Mouse (Mus musculus): ENCODE results near the gene Lrrc3b.
A peak's percentile ranks its signal among the peaks of the same experiment; 100 is the strongest.

The Lrrc3b gene

GRCm38 (mm10) chr14:15438485-15439157, at the start of gene Lrrc3b:
Gene Lrrc3b (minus strand): TSS chr14:15438987.
- DNase-seq (ENCODE audit: low read depth, low spot score) = peak; percentile 79

DNA sequence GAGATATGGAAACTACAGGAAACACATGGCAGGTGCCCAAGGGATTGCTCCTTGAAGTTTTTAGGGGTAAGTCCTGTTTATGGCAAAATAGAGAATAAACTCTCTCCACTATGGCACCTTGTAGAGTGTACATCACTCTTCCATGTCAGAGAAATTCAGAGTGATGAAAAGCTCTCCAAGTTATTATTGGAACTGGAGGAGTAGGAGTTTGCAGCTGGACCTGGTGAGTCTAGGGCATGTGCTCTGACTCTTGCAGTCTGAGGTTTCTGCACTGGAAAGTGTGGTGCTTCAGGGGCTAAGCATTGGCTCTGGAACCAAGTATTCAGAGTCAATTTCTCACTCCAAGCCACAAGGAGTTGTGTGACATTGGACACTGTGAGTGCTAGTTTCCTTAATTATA, 38.9 kb upstream of the Lrrc3b start:
- DNase-seq (ENCODE audit: low read depth, low spot score) = no peak

DNA sequence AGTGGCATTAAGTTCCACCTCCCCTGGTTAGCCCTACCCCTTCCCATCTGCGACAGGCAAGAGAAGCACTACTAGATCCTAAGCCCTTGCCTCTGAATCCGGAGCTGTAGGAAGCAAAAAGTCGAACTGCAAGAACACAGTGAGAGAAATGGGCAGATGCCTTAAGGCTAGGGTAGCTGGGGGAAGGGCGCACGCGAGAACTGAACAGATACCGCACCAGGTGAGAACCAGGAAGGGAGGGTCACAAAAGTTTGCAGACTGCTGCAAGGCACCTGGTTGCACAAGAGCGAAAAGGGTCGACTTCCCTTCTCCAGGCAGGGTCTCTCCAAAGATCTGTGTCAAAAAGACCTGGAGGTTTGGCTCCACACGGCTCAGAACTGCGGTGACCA, 697 bp downstream of the Lrrc3b start:
- DNase-seq (ENCODE audit: low read depth, low spot score) = peak; percentile 34

DNA sequence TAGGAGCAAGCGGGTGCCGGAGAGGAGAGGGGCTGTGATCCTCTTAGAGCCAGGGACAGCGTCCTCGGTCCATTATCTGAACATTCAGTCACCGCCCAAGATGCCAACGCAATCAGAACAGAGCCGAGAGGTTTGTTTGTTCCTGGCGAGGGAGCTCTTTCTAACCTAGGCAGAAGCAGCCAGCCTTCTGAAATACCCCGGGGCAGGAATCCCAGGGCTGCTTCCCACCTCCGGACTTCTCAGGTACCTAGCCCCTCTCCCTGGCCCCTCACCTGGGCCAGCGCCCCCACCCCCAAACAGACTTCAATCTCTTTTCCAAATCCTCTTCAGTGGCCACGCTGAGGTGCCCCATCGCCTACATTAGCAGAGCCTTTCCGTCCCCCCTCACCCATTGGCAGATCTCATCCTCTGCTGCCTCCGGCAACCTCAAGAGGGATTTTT, 1.3 kb downstream of the Lrrc3b start:
- DNase-seq (ENCODE audit: low read depth, low spot score) = no peak

GRCm38 (mm10) chr14:15437046-15437445, 1.7 kb downstream of the Lrrc3b start:
- DNase-seq (ENCODE audit: low read depth, low spot score) = no peak

DNA sequence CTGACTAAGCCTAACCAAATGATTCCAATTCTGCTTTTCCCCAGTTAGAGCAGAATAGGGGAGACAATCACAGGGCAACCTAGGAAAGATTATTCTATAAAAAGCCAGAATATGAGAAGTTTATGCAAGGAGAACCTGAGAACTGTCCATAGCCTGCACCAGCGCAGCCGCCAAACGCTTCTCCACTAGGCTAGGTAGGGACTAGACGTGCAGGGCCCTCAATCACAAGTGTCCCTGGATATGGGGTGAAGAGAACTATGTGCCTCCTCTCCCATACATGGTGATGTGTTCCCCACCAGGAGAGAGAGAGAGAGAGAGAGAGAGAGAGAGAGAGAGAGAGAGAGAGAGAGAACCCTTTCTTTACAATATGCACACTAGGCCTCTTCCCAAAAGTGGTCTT, 2.2 kb downstream of the Lrrc3b start:
- no peak for DNase-seq (ENCODE audit: low read depth, low spot score)

GRCm38 (mm10) chr14:15432396-15432795, 6.4 kb downstream of the Lrrc3b start:
- DNase-seq (ENCODE audit: low read depth, low spot score) = no peak

GRCm38 (mm10) chr14:15421624-15422023, 17.2 kb downstream of the Lrrc3b start:
- no peak for DNase-seq (ENCODE audit: low read depth, low spot score)

GRCm38 (mm10) chr14:15410686-15411534, 27.9 kb downstream of the Lrrc3b start:
- peak; percentile 78 for DNase-seq (ENCODE audit: low read depth, low spot score)

GRCm38 (mm10) chr14:15385536-15385935, 53.3 kb downstream of the Lrrc3b start:
- DNase-seq (ENCODE audit: low read depth, low spot score) = no peak

GRCm38 (mm10) chr14:15384972-15385371, 53.8 kb downstream of the Lrrc3b start:
- no peak for DNase-seq (ENCODE audit: low read depth, low spot score)

DNA sequence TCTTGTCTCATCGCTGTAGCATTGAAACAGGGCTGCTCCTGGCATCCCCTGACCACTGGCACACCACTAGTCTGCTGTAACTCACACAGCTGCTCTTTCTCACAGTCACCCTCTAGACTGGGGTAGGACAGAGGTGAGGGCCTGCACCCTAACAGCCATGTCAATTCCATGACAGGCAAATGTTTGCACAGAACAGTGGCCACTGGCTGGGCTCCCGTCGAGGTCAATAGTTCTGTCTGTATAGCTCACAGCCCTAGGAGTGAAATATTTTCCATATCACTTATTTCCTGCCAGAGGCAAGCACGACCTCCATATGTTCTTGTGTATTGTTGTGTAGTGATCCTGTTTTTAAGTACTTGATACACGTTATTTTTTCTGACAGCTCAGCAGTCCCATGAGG, 54.3 kb downstream of the Lrrc3b start:
- DNase-seq (ENCODE audit: low read depth, low spot score) = no peak

DNA sequence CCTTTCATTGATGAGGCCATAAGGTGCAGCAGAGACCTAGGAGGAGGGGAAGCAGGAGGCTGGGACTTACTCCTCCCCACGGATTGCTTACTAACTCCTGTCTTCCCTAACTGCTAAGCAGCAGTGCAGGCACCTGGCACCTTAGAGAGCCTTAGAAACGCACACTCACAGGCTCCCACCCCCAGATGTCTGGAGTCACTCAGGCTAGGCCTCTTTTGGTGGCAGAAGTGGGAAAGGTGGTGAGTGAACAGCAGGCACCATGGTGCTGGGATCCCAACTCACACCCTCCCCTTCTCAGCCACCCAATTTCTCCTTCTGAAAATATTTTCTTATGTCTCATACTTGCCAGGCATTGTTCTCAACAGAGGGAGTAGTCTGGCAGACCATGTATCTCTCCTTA, 55.7 kb downstream of the Lrrc3b start:
- no peak for DNase-seq (ENCODE audit: low read depth, low spot score)

DNA sequence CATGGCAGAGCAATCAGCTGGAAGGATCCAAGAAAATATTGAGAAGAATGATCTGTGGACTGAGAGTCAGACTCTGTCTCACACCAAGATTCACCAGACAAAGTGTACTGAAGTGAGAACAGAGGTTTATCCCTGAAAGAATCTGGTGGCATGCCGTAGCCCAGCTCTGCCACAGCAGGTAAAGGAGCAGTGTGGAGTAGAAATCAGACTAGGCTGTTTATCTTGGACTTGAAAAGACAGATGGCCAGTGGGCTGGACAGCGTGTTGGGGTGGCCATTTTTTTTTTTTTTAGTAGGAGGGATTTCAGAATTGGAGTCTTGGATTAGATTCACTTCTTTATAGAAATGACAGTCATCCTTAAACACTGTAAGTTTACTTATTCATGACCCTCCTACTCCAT, 61.4 kb downstream of the Lrrc3b start:
- DNase-seq (ENCODE audit: low read depth, low spot score) = no peak

DNA sequence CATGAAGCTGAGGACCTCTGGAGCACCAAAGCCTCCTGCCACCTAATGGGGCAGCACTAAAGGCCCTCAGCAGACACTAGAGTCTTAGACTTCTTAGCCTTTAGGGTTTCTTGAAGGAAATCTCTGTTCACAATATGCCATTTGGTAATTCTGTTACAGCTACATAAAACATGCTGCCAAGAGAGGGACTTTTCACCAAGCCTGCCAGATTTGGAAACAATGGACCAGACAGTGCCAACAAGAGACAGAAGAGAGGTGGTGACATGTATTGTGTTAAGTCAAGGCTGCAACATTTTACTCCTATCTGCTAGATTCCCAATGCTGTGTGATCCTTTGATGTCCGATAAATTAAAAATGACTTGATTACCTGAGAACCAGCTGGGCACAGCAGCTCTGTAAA, 62.0 kb downstream of the Lrrc3b start:
- no peak for DNase-seq (ENCODE audit: low read depth, low spot score)

DNA sequence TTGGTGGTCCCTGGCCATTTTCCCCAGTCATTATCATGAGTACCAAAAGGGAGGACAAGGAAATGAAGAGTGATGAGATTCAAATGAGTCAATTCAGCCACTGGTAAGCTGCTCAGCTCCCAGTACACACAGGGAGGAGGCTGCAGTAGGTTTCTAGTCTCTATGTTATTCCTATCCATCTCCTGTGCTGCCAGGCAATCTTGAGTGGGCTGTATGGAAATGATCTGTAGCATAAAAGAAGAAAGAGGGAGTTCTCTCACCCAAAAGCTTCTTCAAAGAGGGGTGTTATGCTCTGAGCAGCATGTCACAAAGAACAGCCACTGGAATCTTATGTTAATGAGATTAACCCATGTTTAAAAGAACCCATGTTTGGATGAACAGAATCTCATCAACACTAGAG, 64.5 kb downstream of the Lrrc3b start:
- DNase-seq (ENCODE audit: low read depth, low spot score) = no peak

DNA sequence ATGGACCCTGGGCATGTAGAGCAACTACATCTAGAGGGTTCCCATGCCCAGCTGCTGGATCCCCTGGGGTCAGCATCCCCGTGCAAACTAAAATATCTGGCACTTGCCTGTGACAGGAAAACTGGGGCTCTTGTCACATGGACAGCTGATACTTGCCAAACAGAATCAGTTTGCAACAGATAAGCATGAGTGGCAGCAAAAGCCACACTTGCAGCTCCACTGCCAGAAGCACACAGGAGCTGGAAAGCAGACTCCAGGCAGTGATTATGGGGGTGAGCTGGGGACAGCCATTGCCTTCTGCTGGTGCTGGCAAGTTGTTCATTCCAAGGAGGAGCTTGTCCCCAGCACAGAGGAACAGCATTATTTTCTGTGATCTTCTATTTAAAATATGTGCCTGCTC, 65.8 kb downstream of the Lrrc3b start:
- no peak for DNase-seq (ENCODE audit: low read depth, low spot score)

GRCm38 (mm10) chr14:15365045-15365444, 73.7 kb downstream of the Lrrc3b start:
- no peak for DNase-seq (ENCODE audit: low read depth, low spot score)

GRCm38 (mm10) chr14:15359893-15360292, 78.9 kb downstream of the Lrrc3b start:
- no peak for DNase-seq (ENCODE audit: low read depth, low spot score)

DNA sequence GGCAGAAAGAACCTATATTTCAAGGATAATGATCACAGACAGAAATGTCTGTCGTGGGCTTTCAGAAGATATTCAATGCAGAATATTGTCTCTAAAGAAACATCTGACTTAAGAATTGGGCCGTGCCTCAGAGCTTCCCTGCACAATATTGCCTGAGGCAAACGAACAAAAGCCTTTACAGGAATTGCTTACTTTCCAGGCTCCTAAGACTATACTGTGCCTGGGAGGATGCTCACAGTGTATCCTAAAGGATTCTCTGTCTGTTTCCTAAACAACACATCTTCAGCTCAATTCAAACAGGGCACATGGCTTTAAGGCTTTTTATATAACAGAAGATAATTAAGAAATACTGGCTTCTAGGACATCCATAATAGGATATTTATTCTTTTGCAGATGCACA, 79.7 kb downstream of the Lrrc3b start:
- no peak for DNase-seq (ENCODE audit: low read depth, low spot score)

DNA sequence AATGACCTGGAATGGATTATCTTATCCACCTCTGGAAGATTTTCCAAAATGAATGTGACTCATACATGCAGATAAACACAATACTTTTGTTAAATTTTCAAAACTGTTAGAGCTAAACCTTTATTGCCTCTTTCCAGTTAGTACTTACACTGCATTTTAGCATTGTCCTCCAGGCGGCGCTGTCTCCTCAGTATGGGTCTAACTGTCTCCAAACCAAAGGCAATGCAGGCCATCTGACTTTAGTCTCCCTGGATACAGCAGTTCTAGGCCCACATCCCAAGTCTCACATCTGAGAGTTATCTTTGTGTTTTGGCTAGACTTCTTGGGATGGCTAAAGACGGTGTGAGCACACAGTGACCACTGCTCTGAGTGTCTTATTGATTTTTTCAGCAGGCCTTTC, 83.3 kb downstream of the Lrrc3b start:
- no peak for DNase-seq (ENCODE audit: low read depth, low spot score)

GRCm38 (mm10) chr14:15354299-15354698, 84.5 kb downstream of the Lrrc3b start:
- DNase-seq (ENCODE audit: low read depth, low spot score) = no peak

- no peak for DNase-seq (ENCODE audit: low read depth, low spot score)
These were observed 105.7 kb downstream of the Lrrc3b start for GRCm38 (mm10) chr14:15333130-15333529.

Data from telencephalon, adult 2 months (tissue).